Mouse (Mus musculus) ovary, adult 2 months (tissue): ENCODE results near the gene Olfr1197. TPM values are rescaled to one million over a fixed set of nuclear protein-coding genes. Genes with fewer than 3 reads are reported as not detected.

Experiments
- polyA plus RNA-seq: library from polyadenylated mRNA; depleted of rRNA; stranded (reverse); fragments of >200 nt; gene quantifications from 2 replicates; pipeline ENCODE4 v1.2.3, GENCODE M21; 2012; rRNA removed

The Olfr1197 gene
- polyA plus RNA-seq: not detected in 2 replicates

GRCm38 (mm10) chr2:88732266-88732665, at the start of gene Olfr1197:
Gene Olfr1197, minus strand, starts transcription at chr2:88732366.

GRCm38 (mm10) chr2:88770388-88770787, 38.2 kb upstream of the Olfr1197 start, which contains the start of gene Olfr1200:
Gene Olfr1200, minus strand, starts transcription at chr2:88770488.

GRCm38 (mm10) chr2:88760369-88760768, 28.2 kb upstream of the Olfr1197 start, which contains the start of gene Olfr1199:
Gene Olfr1199, minus strand, starts transcription at chr2:88760469.

GRCm38 (mm10) chr2:88751270-88751669, 19.1 kb upstream of the Olfr1197 start, which contains the start of gene Olfr1198:
Gene Olfr1198, minus strand, starts transcription at chr2:88751370.

GRCm38 (mm10) chr2:88704497-88704896, 27.7 kb downstream of the Olfr1197 start, which contains the start of gene Olfr1196:
Gene Olfr1196, minus strand, starts transcription at chr2:88704597.

GRCm38 (mm10) chr2:88689087-88689486, 43.1 kb downstream of the Olfr1197 start, which contains the start of gene Olfr1195:
Gene Olfr1195, minus strand, starts transcription at chr2:88689187.

Other genes starting within 250 kb of the Olfr1197 start
- gene Olfr1184, start 248.8 kb downstream of the Olfr1197 start, polyA plus RNA-seq: not detected in 2 replicates
- gene Olfr1185-ps1, start 239.0 kb downstream of the Olfr1197 start, polyA plus RNA-seq: not detected in 2 replicates
- not detected in 2 replicates for gene Olfr1186, start 213.8 kb downstream of the Olfr1197 start, polyA plus RNA-seq
- gene Olfr1188, start 175.4 kb downstream of the Olfr1197 start, polyA plus RNA-seq: not detected in 2 replicates
- gene Olfr1189, start 145.9 kb downstream of the Olfr1197 start, polyA plus RNA-seq: not detected in 2 replicates
- gene Olfr1191-ps1, start 91.8 kb downstream of the Olfr1197 start, polyA plus RNA-seq: not detected in 2 replicates
- not detected in 2 replicates for gene Olfr1192-ps1, start 83.9 kb downstream of the Olfr1197 start, polyA plus RNA-seq
- gene Olfr1193, start 56.7 kb downstream of the Olfr1197 start, polyA plus RNA-seq: not detected in 2 replicates
- gene Olfr1195, start 43.2 kb downstream of the Olfr1197 start, polyA plus RNA-seq: not detected in 2 replicates
- not detected in 2 replicates for gene Olfr1196, start 27.8 kb downstream of the Olfr1197 start, polyA plus RNA-seq
- not detected in 2 replicates for gene Olfr1198, start 19.0 kb upstream of the Olfr1197 start, polyA plus RNA-seq
- gene Olfr1199, start 28.1 kb upstream of the Olfr1197 start, polyA plus RNA-seq: not detected in 2 replicates
- gene Olfr1200, start 38.1 kb upstream of the Olfr1197 start, polyA plus RNA-seq: not detected in 2 replicates
- not detected in 2 replicates for gene Olfr1201, start 60.7 kb upstream of the Olfr1197 start, polyA plus RNA-seq
- gene Olfr1202, start 82.1 kb upstream of the Olfr1197 start, polyA plus RNA-seq: not detected in 2 replicates
- not detected in 2 replicates for gene Olfr1205, start 97.4 kb upstream of the Olfr1197 start, polyA plus RNA-seq
- not detected in 2 replicates for gene Olfr1204, start 116.9 kb upstream of the Olfr1197 start, polyA plus RNA-seq
- gene Olfr1206, start 130.9 kb upstream of the Olfr1197 start, polyA plus RNA-seq: not detected in 2 replicates
- gene Olfr1208, start 169.9 kb upstream of the Olfr1197 start, polyA plus RNA-seq: not detected in 2 replicates
- not detected in 2 replicates for gene Olfr1209, start 182.8 kb upstream of the Olfr1197 start, polyA plus RNA-seq
- not detected in 2 replicates for gene Olfr1211, start 205.7 kb upstream of the Olfr1197 start, polyA plus RNA-seq
- not detected in 2 replicates for gene Olfr1212, start 221.6 kb upstream of the Olfr1197 start, polyA plus RNA-seq
- not detected in 2 replicates for gene Gm13762, start 247.9 kb upstream of the Olfr1197 start, polyA plus RNA-seq